Mouse (Mus musculus) liver, adult (tissue): ENCODE measurements around the gene Nek9.

Experiments
- GATA4 ChIP-seq: IDR thresholded peaks from 2 replicates; pipeline ENCODE4 v1.6.1; 2014; ENCODE audit warnings: mild to moderate bottlenecking, low read length; ENCODE audit not compliant: insufficient replicate concordance

Gene Nek9

GRCm38 (mm10) chr12:85339243-85339729 is at the start of gene Nek9:
Gene Nek9, minus strand, starts transcription at chr12:85339362.
- TF ChIP-seq GATA4, result peak; percentile 5; the same call in 1 of the 2 replicates

GRCm38 (mm10) chr12:85385995-85386375 is 46.8 kb upstream of the Nek9 start:
- TF ChIP-seq GATA4, result no peak

GRCm38 (mm10) chr12:85385329-85385994 is 46.3 kb upstream of the Nek9 start:
- TF ChIP-seq GATA4, result no peak

GRCm38 (mm10) chr12:85382761-85383680 is 43.9 kb upstream of the Nek9 start:
- no peak for TF ChIP-seq GATA4

- TF ChIP-seq GATA4, result no peak
Measured at GRCm38 (mm10) chr12:85381570-85381969, 42.4 kb upstream of the Nek9 start.

GRCm38 (mm10) chr12:85380942-85381341 is 41.8 kb upstream of the Nek9 start:
- no peak for TF ChIP-seq GATA4

GRCm38 (mm10) chr12:85380308-85380707 is 41.1 kb upstream of the Nek9 start:
- no peak for TF ChIP-seq GATA4

- TF ChIP-seq GATA4, result no peak
Measured at GRCm38 (mm10) chr12:85378271-85378670, 39.1 kb upstream of the Nek9 start.

- no peak for TF ChIP-seq GATA4
Measured at GRCm38 (mm10) chr12:85374561-85375272, 35.6 kb upstream of the Nek9 start, which contains the start of gene Tmed10. Gene Tmed10, minus strand, starts transcription at chr12:85374847.

- no peak for TF ChIP-seq GATA4
Measured at GRCm38 (mm10) chr12:85373591-85374560, 34.7 kb upstream of the Nek9 start.

- TF ChIP-seq GATA4, result no peak
Measured at GRCm38 (mm10) chr12:85372068-85372665, 33.0 kb upstream of the Nek9 start.

- TF ChIP-seq GATA4, result no peak
Measured at GRCm38 (mm10) chr12:85368441-85369063, 29.4 kb upstream of the Nek9 start.

- no peak for TF ChIP-seq GATA4
Measured at GRCm38 (mm10) chr12:85366271-85366670, 27.1 kb upstream of the Nek9 start.
